Mouse (Mus musculus) cerebellum, adult 18-20 months (tissue): ENCODE measurements around the gene Dlg1.

Experiments used
- DNase-seq, 2 experiments: peaks; one replicate each; pipeline ENCODE4 v3.0.0; 2021

Gene Dlg1

DNA sequence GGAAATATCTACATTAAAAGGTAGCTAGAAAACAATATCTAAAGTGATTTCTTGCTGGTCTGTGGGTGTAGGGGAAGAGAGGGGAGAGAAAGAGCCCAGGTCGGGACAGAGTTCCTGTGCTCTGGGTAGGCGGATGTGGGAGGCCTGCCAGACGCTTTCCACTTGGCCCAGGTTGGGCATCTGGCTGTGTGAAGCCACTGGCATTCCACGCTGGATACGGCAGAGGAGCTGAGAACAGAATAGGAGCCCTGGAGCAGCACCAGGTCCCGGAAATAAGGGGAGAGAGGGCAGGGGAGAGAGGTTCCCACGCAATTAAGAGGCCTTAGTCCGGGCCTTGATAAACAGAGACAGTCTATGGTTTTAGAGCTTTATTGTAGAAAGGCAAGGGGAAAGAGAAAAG lies 77.0 kb downstream of the Dlg1 start:
- DNase-seq: peak; percentile 71

DNA sequence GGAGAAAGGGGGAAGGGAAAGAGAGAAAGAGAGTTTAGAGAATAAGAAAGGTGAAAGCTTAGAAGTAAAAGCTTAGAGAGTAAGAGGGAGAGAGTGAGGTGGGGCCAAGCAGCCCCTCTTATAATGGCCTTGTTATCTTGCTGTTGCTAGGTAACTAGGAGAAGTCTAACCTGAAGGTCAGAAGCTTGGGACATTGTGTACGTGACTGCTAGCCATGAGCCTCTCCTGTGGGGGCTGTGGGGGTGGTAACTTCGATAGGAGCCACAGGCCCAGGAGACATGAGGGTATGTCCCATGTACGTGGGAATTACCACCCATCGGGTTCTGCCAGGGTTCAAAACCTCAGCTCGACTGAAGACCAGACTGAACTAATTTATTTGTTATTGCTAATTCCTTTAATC lies 77.5 kb downstream of the Dlg1 start:
- no peak for DNase-seq

DNA sequence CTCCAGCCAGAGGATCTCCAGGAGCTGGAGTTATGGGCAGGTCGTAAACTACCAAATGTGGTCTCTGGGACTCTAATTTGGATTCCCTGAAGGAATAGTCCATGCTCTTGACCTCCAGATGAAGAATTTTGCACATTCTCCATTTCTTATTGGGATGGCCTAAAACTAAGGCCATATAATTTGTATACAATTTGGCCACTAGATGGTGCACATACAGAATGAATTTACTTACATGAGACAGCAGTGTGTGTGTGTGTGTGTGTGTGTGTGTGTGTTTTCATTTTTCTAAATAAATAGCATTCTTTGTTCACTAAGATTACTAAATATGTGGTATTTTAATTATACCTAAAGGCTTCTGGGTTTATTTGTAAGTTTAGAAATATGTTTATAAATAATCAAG lies 87.3 kb downstream of the Dlg1 start:
- DNase-seq: no peak

DNA sequence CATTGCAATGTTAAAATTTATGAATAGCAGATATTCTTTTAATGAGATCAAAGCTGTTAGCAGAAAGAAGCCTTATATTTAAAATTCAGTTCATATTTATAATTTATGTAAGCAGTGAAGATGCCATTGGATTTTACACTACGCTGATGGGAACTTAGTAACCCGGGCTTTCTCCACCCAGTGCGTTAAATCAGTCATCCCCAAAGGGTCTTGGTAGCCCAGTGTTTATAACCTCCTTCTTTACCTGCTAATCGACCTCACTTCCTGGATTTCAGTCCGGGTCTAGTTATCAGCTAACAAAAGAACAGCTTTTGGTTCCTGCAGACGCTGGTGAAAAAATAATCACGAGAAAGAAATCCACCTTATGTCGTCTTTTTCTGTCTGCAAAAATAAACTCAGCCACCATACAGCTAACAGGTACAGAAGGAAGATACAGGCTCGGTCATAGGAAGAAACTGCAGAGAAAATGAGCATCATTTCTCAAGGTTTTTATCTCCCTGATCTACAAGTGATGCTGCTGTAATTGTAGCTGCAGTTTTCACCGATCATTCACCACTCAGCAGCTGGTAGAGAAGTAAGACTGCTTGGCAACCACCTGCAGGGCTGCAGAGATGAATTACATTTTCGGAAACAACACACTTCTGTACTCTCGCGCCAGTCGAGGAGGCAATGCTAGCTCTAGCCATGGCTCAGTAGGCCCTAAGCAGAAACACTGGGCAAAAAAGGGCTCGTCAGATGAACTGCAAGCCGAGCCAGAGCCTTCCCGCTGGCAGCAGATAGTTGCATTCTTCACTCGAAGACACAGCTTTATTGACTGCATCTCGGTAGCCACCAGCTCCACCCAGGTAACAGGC lies 91.2 kb downstream of the Dlg1 start:
- peak; percentile 75 to 76 for DNase-seq

- no peak for DNase-seq
Measured at GRCm38 (mm10) chr16:31755053-31755452, 91.8 kb downstream of the Dlg1 start.

GRCm38 (mm10) chr16:31756436-31756835 lies 93.2 kb downstream of the Dlg1 start:
- no peak for DNase-seq

- DNase-seq: no peak
Measured at GRCm38 (mm10) chr16:31757606-31758005, 94.4 kb downstream of the Dlg1 start.

- DNase-seq: no peak
Measured at GRCm38 (mm10) chr16:31759416-31759815, 96.2 kb downstream of the Dlg1 start.

GRCm38 (mm10) chr16:31766298-31766697 lies 103.1 kb downstream of the Dlg1 start:
- no peak for DNase-seq

DNA sequence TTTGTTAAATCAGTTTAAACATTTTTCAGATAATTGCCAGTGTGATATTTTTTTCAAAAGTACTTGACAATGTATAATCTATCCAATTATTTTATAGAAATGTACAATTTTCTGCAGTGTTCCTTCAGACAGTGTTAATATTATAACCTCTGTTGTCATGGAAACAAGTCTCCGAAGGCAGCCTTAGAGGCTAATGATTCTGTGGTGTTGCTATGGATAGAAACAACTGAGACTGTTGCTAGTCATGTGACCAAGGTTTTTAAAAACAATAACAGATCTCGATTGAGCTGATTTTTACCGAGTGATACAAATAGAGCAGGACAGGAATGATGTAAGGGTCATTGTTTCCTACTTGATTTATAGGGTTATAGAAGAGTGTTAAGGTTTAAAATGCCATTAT lies 103.5 kb downstream of the Dlg1 start:
- DNase-seq: no peak

- DNase-seq: peak; percentile 30 to 49
Measured at GRCm38 (mm10) chr16:31775924-31776323, 112.7 kb downstream of the Dlg1 start.

- peak; percentile 26 to 36 for DNase-seq
Measured at GRCm38 (mm10) chr16:31781015-31781414, 117.8 kb downstream of the Dlg1 start.

GRCm38 (mm10) chr16:31790056-31790455 lies 126.8 kb downstream of the Dlg1 start:
- DNase-seq: no peak

DNA sequence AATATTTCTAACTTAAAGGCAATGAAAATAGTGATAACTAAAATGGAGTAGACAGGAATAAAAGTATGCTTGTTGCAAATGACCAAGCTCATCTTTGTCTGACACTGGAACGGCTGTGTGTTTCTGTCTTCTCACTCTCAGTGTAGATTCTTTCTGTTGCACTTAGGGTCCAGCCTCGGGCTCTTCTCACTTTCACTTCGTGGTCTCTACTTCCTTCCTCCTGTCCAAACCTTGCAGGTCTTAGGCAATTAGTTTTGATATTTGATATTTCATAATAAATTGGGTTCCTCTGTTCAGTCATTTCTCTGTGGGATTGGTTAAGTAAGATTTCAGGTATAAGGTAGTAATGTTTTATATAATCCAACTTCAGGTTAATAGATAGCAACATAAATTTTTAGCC lies 140.4 kb downstream of the Dlg1 start:
- no peak for DNase-seq

DNA sequence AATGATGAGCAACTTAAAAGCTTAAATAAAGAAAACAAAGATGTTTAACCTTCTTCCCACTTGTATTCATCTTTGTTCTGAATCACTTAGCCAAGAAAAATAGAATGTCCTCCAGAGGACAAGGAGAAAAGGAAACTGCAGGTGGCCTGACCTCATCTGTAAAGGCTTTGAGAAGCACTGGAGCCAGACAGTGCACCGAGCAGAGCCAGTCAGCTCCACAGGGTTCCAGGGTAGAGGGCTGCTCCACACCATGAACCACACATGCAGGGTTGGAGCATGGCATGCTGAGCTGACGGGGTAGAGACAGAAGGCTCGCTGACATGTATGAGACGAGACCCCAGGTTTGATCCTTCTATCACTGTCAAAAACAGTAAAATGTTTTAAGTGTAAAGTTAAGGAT lies 162.8 kb downstream of the Dlg1 start:
- peak in 1 of 2 experiments; percentile 19 for DNase-seq

DNA sequence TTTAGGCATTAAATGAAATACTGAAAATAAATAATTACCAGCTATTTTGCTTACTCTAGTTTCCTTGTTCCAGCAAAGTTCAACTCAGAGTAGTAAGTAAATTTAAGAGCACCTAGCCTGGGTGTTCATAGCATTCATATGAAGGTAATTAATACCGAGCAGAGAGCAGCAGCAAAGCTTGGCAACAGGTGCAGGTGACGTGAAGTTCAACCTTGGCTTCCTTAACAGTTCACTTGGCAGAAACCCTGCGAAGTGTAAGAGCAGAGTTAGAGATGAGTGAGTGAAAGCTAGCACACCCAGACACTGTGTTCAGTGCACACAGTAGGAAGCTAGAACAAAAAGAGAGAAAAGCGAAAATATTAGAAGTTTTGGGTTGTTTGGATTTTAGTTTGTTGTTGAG lies 167.5 kb downstream of the Dlg1 start:
- DNase-seq: no peak

GRCm38 (mm10) chr16:31832630-31833422 lies 169.6 kb downstream of the Dlg1 start:
- DNase-seq: no peak

DNA sequence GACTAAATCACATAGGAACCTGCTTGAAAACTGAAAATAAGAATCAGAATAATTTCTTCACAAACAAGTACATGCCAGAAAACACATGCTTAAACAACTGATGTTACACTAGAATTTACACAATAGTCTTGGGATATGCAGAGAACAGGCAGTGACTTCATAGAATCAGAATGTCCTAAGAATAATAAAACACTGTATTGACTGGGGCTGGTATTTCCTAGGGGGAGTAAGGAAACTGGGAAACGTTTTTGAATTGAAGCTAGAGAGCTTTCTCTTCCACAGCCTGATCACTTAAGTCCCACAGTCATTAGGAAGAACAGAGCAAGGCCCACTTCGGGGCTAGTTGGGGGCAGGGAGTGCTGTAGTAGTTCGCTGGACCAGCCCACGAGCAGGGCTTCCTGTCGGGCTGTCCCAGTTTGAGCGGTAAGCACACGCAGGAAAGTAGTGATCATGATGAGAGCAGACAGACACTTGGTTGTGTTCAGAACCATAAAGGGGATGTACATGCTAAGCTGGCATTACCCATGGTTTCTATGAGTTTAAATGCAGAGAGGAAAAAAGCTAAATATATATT lies 170.9 kb downstream of the Dlg1 start:
- no peak for DNase-seq

- no peak for DNase-seq
Measured at GRCm38 (mm10) chr16:31834662-31835318, 171.5 kb downstream of the Dlg1 start.

GRCm38 (mm10) chr16:31837362-31837761 lies 174.1 kb downstream of the Dlg1 start:
- no peak for DNase-seq

- no peak for DNase-seq
Measured at GRCm38 (mm10) chr16:31844246-31844645, 181.0 kb downstream of the Dlg1 start.

DNA sequence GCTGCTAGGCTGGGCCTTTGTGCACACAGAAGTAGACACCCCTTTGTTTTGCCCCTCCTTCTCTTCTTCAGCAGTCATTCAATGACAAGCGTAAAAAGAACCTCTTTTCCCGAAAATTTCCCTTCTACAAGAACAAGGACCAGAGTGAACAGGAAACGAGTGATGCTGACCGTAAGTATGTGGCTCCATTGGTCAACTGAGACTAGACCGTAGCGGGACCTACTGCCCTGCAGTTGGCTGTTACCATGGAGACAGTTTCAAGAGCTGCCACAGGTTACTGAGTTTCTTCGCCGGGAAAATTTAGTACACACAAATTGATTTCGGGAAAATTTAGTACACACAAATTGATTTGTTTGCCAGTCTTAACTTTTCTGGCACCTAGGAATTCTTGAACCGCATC lies 183.5 kb downstream of the Dlg1 start:
- no peak for DNase-seq

- DNase-seq: no peak
Measured at GRCm38 (mm10) chr16:31863920-31864319, 200.7 kb downstream of the Dlg1 start.
